Mouse (Mus musculus): ENCODE results near the gene Acer1.

Gene Acer1

GRCm38 (mm10) chr17:56995046-56995445, 13.1 kb upstream of the Acer1 start:
- TF ChIP-seq NANOG (IDR thresholded peaks at IDR 0.05; ENCODE audit: borderline replicate concordance, low read length): no peak
- TF ChIP-seq POU5F1 (IDR thresholded peaks at IDR 0.05; ENCODE audit: borderline replicate concordance, low read length): no peak
- TF ChIP-seq CTCF (conservative IDR thresholded peaks at IDR 0.05; ENCODE audit: low read length): no peak
- no peaks in the 10 kb centered on the region for H3K27me3 ChIP-seq (ENCODE audit: insufficient read depth, low read length)

GRCm38 (mm10) chr17:56990966-56991365, 9.0 kb upstream of the Acer1 start:
- TF ChIP-seq POU5F1 (IDR thresholded peaks at IDR 0.05; ENCODE audit: borderline replicate concordance, low read length) (no peak), CTCF (conservative IDR thresholded peaks at IDR 0.05; ENCODE audit: low read length) (no peak), NANOG (IDR thresholded peaks at IDR 0.05; ENCODE audit: borderline replicate concordance, low read length) (no peak)
- peaks cover 56% of the 10 kb centered on the region for H3K4me1 ChIP-seq (replicated peaks; ENCODE audit: low read depth, low read length)
- peak overlapping the region; percentile 98 for H3K4me3 ChIP-seq (replicated peaks; ENCODE audit: low read length)
- peaks cover 51% of the 10 kb centered on the region for H3K36me3 ChIP-seq (ENCODE audit: insufficient read depth, low read length)
- no peaks in the 10 kb centered on the region for H3K9me3 ChIP-seq (ENCODE audit: low read length)
- no peaks in the 10 kb centered on the region for H3K27me3 ChIP-seq (ENCODE audit: insufficient read depth, low read length)

More at GRCm38 (mm10) chr17:56995046-56995445, 13.1 kb upstream of the Acer1 start:
- Histone ChIP-seq H3K36me3 (ENCODE audit: insufficient read depth, low read length) (peaks cover 81% of the 10 kb centered on the region), H3K9me3 (ENCODE audit: low read length) (no peaks in the 10 kb centered on the region), H3K4me1 (replicated peaks; ENCODE audit: low read depth, low read length) (peaks cover 69% of the 10 kb centered on the region), H3K4me3 (replicated peaks; ENCODE audit: low read length) (no peak overlapping the region)

DNA sequence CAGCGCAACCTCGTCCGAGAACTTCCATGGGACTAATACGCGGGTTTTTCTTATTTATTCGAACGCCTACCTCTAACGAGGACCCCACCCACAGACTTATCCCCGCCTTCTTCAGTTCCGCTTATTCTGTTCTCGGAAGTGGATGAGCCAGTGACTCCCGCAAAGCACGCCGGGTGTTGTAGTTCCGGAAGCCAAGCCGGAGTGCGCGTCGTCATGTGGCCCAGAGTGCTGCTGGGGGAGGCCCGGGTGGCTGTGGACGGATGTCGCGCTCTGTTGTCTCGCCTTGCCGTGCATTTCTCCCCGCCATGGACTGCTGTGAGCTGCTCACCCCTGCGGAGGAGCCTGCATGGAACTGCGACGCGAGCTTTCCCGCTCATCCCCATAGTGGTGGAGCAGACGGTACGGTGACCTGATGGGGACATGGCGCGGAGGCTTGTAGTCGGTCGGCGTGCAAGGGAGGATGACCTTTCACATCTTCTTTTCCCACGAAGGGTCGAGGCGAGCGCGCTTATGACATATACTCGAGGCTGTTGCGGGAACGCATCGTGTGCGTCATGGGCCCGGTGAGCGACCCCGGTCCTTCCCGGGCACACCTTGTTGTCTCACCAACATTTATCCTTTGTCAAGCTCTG, 8.3 kb upstream of the Acer1 start, which contains the start of gene Clpp:
Clpp (plus strand) TSS at position 191 of the 632 bp plus-strand sequence.
- Histone ChIP-seq H3K36me3 (ENCODE audit: insufficient read depth, low read length) (peaks cover 44% of the 10 kb centered on the region), H3K4me3 (replicated peaks; ENCODE audit: low read length) (peak within 1 kb of the TSS; percentile 98), H3K9me3 (ENCODE audit: low read length) (no peaks in the 10 kb centered on the region), H3K27me3 (ENCODE audit: insufficient read depth, low read length) (no peaks in the 10 kb centered on the region), H3K4me1 (replicated peaks; ENCODE audit: low read depth, low read length) (peaks cover 48% of the 10 kb centered on the region)
- TF ChIP-seq CTCF (conservative IDR thresholded peaks at IDR 0.05; ENCODE audit: low read length) (no peak), NANOG (IDR thresholded peaks at IDR 0.05; ENCODE audit: borderline replicate concordance, low read length) (no peak), POU5F1 (IDR thresholded peaks at IDR 0.05; ENCODE audit: borderline replicate concordance, low read length) (no peak)

DNA sequence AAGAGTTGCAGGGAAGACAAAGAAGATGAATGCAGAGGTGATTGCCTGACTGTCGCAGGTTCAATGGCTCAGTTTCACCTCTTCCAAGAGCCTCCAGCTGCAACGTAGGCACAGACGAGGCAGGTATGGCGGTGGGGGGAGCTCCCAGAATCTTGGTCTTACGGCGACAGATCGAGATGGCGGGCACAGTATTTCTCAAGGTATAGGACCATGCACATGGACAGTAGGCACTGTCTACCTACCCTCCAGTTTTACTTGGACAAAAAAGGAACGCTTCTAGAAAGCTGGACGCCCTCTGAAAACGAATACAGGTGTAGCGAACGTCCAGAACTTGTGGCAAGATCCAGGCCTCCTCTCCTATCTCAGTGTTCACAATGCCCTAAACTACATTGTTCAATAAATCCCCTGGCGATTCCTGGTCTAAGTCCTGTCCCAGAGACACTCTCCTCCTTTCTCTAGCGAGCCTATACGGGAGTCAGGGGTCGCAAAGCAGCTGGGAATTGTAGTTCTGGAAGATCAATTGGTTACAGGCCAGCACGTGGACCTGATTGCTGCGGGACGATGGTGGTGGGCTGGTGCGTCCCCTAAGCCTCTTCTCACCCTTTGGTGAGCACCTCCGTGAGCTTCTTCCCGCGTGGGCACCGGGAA, 7.7 kb upstream of the Acer1 start:
- TF ChIP-seq CTCF (conservative IDR thresholded peaks at IDR 0.05; ENCODE audit: low read length) (no peak), POU5F1 (IDR thresholded peaks at IDR 0.05; ENCODE audit: borderline replicate concordance, low read length) (no peak), NANOG (IDR thresholded peaks at IDR 0.05; ENCODE audit: borderline replicate concordance, low read length) (no peak; the same call in 1 of the 2 replicates)
- Histone ChIP-seq H3K4me3 (replicated peaks; ENCODE audit: low read length) (peak overlapping the region; percentile 98), H3K9me3 (ENCODE audit: low read length) (no peaks in the 10 kb centered on the region), H3K36me3 (ENCODE audit: insufficient read depth, low read length) (peaks cover 38% of the 10 kb centered on the region), H3K27me3 (ENCODE audit: insufficient read depth, low read length) (no peaks in the 10 kb centered on the region), H3K4me1 (replicated peaks; ENCODE audit: low read depth, low read length) (peaks cover 45% of the 10 kb centered on the region)

GRCm38 (mm10) chr17:56988921-56989430, 7.0 kb upstream of the Acer1 start:
- H3K4me3 ChIP-seq (replicated peaks; ENCODE audit: low read length): peak overlapping the region; percentile 98; the same call in 1 of the 2 replicates
- H3K36me3 ChIP-seq (ENCODE audit: insufficient read depth, low read length): peaks cover 31% of the 10 kb centered on the region
- H3K4me1 ChIP-seq (replicated peaks; ENCODE audit: low read depth, low read length): peaks cover 44% of the 10 kb centered on the region
- no peaks in the 10 kb centered on the region for H3K9me3 ChIP-seq (ENCODE audit: low read length)
- H3K27me3 ChIP-seq (ENCODE audit: insufficient read depth, low read length): no peaks in the 10 kb centered on the region
- no peak for TF ChIP-seq CTCF (conservative IDR thresholded peaks at IDR 0.05; ENCODE audit: low read length)
- no peak for TF ChIP-seq POU5F1 (IDR thresholded peaks at IDR 0.05; ENCODE audit: borderline replicate concordance, low read length)
- TF ChIP-seq NANOG (IDR thresholded peaks at IDR 0.05; ENCODE audit: borderline replicate concordance, low read length): no peak

GRCm38 (mm10) chr17:56988441-56988840, 6.5 kb upstream of the Acer1 start:
- H3K27me3 ChIP-seq (ENCODE audit: insufficient read depth, low read length): no peaks in the 10 kb centered on the region
- no peaks in the 10 kb centered on the region for H3K9me3 ChIP-seq (ENCODE audit: low read length)
- TF ChIP-seq POU5F1 (IDR thresholded peaks at IDR 0.05; ENCODE audit: borderline replicate concordance, low read length) (no peak), NANOG (IDR thresholded peaks at IDR 0.05; ENCODE audit: borderline replicate concordance, low read length) (no peak), CTCF (conservative IDR thresholded peaks at IDR 0.05; ENCODE audit: low read length) (no peak)
- H3K36me3 ChIP-seq (ENCODE audit: insufficient read depth, low read length): peaks cover 26% of the 10 kb centered on the region
- peaks cover 39% of the 10 kb centered on the region for H3K4me1 ChIP-seq (replicated peaks; ENCODE audit: low read depth, low read length)
- no peak overlapping the region for H3K4me3 ChIP-seq (replicated peaks; ENCODE audit: low read length)

GRCm38 (mm10) chr17:56986105-56986805, 4.3 kb upstream of the Acer1 start:
- Histone ChIP-seq H3K4me1 (replicated peaks; ENCODE audit: low read depth, low read length) (peaks cover 17% of the 10 kb centered on the region), H3K9me3 (ENCODE audit: low read length) (no peaks in the 10 kb centered on the region), H3K36me3 (ENCODE audit: insufficient read depth, low read length) (peaks cover 4% of the 10 kb centered on the region), H3K4me3 (replicated peaks; ENCODE audit: low read length) (no peak overlapping the region), H3K27me3 (ENCODE audit: insufficient read depth, low read length) (no peaks in the 10 kb centered on the region)
- TF ChIP-seq CTCF (conservative IDR thresholded peaks at IDR 0.05; ENCODE audit: low read length): no peak

DNA sequence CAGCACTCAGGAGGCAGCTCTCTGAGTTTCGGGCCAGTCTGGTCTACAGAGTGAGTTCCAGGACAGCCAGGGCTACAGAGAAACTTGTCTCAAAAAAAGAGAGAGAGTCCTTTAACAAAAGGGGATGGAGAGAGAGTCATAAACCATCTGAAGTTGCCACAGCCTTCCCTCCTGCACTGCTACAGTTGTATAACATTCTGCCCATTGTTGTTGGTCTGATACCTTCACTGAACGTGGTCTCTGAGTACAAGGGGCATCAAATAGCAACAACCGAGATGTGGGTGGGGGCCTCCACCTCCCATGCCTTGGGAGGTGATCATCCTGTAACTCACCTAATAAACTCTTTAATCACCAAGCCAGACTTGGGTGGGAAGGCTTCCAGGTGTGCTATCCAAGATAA, 3.7 kb upstream of the Acer1 start:
- H3K9me3 ChIP-seq (ENCODE audit: low read length): no peaks in the 10 kb centered on the region
- H3K27me3 ChIP-seq (ENCODE audit: insufficient read depth, low read length): no peaks in the 10 kb centered on the region
- no peak overlapping the region for H3K4me3 ChIP-seq (replicated peaks; ENCODE audit: low read length)
- H3K4me1 ChIP-seq (replicated peaks; ENCODE audit: low read depth, low read length): peaks cover 12% of the 10 kb centered on the region
- no peak for TF ChIP-seq CTCF (conservative IDR thresholded peaks at IDR 0.05; ENCODE audit: low read length)
- no peak for TF ChIP-seq POU5F1 (IDR thresholded peaks at IDR 0.05; ENCODE audit: borderline replicate concordance, low read length)
- no peak for TF ChIP-seq NANOG (IDR thresholded peaks at IDR 0.05; ENCODE audit: borderline replicate concordance, low read length)
- no peaks in the 10 kb centered on the region for H3K36me3 ChIP-seq (ENCODE audit: insufficient read depth, low read length)

Data from E14TG2a.4 (cell line).